Mouse (Mus musculus): ENCODE results near the gene Mrpl33.

DNA sequence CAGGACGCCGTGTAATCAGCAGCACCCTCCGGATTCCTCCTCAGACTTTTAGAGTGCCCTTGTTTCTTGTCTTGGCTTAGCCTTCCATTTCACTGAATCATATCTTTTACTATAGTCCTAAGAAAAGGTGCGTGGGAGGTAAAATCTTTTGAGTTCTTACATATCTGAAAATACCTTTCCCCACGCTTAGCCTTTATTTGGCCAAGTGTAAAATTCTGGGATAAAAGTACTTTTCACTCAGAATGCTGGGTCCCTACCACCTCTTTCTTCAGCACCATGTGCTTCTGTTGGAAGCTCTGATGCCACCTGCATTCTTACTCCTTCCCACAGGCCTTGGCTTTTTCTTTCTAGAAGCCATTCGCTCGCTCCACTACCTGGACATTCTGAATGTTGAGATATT lies 5.6 kb upstream of the Mrpl33 start:
- TF ChIP-seq CTCF (IDR thresholded peaks at IDR 0.05; ENCODE audit: insufficient read depth, low read length): no peak
- no peak for TF ChIP-seq POLR2A (IDR thresholded peaks at IDR 0.05; ENCODE audit: borderline replicate concordance, extremely low read depth, low read depth, low read length)

All from lung, adult 2 months (tissue).